Mouse (Mus musculus) cerebellum, adult 9-10 months (tissue): ENCODE results near the gene Ddx3x.
"Not testable (repeated sequence)": the region's sequence is repeated elsewhere in the genome, so short reads cannot be mapped to it uniquely, and the experiment has no call there.

Experiments used
- DNase-seq: peaks from one replicate; pipeline ENCODE4 v3.0.0; 2022

Ddx3x gene

GRCm38 (mm10) chrX:13281329-13282088 lies 739 bp downstream of the Ddx3x start:
- peak; percentile 88 for DNase-seq

DNA sequence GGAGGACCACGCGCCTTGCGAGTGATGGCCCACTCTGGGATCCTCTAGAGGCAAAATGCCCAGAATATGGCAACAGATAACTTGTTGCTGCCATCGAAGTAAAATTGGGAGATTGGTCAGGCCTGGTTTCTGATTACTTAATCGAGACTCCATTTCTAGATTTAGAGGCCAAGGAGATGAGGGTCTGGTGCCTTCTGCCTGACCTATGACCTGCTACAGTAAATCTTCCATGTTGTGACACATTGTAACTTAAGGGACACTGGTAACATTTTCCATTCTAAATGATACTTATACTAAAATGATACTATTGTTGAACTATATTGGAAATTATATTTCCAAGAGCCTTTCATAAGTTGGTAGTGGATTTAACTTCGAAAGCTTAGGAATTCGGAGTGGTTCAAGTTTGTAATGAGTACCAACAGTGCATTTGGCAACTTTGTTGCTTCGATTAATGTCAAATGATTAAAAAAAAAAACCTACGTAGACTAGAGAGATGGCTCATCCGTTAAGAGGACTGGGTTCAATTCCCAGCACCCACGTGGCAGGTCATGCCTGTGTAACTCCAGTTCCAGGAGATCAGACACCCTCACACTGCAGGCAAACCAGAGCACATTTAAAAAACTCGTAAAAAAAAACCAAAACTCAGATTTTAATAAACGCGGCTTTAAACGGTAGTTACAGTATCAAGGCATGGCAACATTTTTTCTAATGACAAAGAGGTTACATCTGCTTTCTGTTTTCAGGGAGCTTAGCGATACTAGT lies 1.5 kb downstream of the Ddx3x start:
- peak; percentile 50 for DNase-seq

GRCm38 (mm10) chrX:13285772-13286171 lies 5.0 kb downstream of the Ddx3x start:
- no peak for DNase-seq

- no peak for DNase-seq
Observed at GRCm38 (mm10) chrX:13294505-13295228, 13.9 kb downstream of the Ddx3x start.

DNA sequence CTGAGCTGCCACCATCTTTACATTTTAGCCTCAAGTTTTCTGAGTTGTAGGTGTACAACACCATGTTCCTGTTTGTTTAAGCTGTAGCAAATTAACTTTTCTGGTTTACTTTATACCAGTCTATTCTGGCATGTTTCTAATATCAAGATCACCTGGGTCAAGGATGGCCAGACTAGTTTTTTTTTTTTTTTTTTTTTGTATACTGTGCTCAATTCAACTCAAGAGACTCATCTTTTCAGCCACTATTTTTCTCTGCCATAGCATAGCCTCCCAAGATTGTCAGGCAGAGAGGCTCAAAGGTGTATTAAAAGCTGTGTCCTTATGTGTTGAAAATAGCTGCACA lies 14.4 kb downstream of the Ddx3x start:
- no peak for DNase-seq

DNA sequence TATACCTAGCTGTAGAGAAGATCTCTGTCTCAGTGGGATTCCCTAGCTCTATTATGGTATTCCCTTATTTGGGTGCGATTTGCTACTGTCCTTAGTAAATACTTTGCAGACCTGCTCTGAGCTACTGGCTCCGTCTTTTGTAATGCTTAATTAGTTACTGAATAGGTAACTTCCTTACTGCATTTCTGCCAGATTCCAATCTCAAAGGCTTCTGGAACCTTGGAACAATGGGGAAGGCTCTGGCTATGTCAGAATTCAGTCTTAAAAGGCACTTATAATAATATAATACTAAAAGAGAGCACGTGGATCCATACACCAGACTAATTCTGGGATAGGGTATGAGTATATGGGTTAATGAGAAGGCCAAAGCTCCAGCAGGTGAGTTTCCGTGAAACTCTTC lies 15.5 kb downstream of the Ddx3x start:
- DNase-seq = not testable (repeated sequence)

GRCm38 (mm10) chrX:13306190-13306589 lies 25.4 kb downstream of the Ddx3x start:
- DNase-seq = no peak

DNA sequence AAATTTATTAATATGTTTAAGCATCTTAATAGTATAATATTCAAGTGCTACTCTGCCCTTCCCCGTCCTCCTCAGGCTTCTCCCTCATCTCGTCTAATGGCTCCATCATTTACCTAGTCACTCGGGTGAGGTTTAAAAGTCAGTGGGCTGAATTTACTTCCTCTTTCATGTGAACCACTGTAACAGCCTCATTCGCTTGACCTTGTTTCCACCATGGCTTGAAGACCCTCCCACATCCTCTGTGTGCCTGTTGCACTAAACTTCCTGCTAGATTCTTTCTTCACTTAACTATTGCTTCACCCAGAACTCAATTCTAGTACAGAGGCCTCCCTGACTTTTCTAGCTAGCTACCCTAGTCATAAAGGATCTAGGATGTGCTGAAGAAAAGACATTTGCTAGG lies 30.6 kb downstream of the Ddx3x start:
- DNase-seq = no peak

- DNase-seq = no peak
Observed at GRCm38 (mm10) chrX:13329611-13330010, 48.8 kb downstream of the Ddx3x start.
